Mouse (Mus musculus) embryo, embryonic 10.5 days (tissue): ENCODE measurements around the gene Guca2b.

Experiments used
- DNase-seq: peaks from one replicate; pipeline ENCODE4 v3.0.0-alpha.2; 2015; ENCODE audit warnings: low spot score

Guca2b gene

GRCm38 (mm10) chr4:119658731-119659130 lies at the start of gene Guca2b:
TSS of gene Guca2b (minus strand) at chr4:119658954.
- DNase-seq = no peak

DNA sequence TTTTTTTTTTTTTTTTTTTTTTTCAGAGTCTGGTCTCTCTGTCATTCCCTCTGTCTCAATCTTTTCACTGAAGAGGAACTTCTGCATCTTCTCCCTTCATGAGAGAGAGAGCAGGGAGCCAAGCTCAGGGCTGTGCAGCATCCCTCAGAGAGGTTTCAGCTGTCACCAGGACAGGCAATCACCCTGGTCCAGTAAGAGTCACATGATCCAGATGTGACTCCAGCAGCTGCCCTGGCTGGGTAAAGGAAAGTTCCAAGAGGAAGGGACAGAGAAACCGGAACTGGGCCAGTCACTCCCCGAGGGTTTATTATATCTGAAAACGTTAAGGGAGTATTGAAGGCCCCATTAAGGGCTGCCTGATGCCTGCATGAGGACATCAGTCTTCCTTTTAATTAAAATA lies 49.0 kb upstream of the Guca2b start:
- DNase-seq = no peak

- no peak for DNase-seq
Measured at GRCm38 (mm10) chr4:119707326-119707725, 48.6 kb upstream of the Guca2b start.

DNA sequence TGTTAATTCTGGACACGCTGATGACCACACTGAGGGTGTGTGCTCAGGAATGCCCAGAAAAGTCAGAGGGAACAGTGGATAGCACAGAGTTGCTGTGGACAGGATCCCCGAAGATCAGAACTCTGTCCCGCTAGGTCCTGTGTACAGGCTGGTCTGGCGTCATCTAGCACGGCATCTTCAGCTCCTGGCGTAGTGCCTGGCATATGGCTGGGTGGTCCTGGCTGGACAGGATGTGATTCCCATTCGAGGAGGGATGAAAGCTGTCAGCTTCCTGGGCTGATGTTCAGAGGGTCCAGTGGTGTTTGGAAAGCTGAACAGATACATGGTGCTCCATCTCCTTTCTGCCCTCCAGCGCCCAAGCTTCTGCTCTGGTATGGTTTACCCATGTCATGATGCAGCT lies 45.2 kb upstream of the Guca2b start:
- DNase-seq = no peak

GRCm38 (mm10) chr4:119701269-119701954 lies 42.7 kb upstream of the Guca2b start:
- no peak for DNase-seq

DNA sequence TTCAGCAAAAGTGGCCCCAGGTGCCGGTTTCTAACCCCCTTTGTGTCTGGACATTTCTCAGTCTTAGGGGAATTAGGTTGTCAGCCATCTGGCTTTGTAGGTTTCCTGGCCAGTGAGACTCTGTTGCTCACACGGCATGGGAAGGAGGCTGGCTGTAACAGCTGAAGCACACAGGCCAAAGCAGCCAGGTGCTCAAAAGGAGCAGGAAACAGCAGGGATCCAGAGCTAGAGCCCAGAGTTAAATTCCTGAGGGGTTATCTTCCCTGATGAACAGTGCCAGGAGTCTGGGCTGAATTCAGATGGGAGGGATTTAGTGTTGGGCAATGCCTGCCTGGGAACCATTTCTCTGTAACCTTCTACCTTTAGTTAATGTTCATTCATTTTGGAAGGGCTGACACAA lies 39.6 kb upstream of the Guca2b start:
- no peak for DNase-seq

- DNase-seq = no peak
Measured at GRCm38 (mm10) chr4:119685746-119686145, 27.0 kb upstream of the Guca2b start.

DNA sequence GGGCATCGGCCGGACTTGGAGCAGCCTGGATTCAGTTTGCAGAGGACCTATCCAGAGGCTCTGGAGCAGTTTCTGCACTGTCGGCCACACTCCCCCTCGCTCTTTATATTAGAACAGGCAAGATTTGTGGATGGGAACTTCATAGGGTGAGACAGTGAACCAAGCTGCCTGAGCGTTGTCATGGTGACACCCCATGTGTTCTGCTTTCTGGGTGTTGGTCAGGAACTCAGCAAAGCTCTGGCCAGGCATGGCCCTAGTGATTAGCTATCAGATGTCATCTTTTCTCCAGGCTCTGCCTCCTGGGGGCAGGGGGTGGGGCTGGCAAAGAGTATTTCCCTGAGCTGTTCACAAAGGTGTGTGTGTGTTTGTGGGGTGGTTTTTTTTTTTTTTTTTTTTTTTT lies 23.8 kb upstream of the Guca2b start:
- peak; percentile 38 for DNase-seq

DNA sequence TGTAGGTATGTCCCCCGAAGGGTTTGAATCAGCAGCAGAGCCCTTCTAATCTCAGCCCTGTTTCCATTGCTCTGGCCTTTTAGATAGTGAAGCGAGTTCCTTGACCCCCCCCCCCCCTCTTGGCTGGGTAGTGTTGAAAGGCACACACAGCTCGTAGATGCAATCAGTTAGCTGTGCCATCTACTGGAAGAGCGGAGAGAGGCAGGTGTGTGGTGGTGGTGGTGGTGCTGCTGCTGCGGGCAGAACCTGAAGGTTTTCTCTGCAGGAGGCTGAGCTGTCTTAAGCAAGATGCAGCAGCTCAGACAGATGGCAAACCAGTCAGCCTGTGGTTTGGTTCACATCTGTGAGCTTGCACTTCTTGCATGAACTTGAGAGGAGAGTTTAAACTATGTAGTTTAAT lies 13.9 kb upstream of the Guca2b start:
- DNase-seq = no peak

- DNase-seq = no peak
Measured at GRCm38 (mm10) chr4:119671164-119671563, 12.4 kb upstream of the Guca2b start.

DNA sequence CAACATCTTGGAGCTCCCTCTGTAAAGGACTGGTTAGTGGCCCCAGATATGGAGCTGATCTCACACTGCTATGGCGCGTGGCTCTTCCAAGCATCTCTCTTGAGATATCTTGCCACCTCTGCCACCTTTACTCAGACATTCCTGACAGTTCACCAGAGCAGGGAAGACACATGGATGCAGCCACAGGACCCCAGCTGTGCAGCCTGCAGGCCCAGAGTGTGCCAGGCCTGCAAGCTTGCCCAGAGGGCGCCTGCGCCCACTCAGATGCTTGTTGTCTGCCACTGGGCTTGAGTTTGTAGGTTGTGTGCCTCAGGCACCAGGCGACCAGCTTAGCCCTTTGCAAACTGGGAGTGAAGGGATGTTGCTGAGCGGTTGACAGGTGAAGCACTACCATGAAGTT lies 12.0 kb upstream of the Guca2b start:
- no peak for DNase-seq

- DNase-seq = no peak
Measured at GRCm38 (mm10) chr4:119670210-119670555, 11.4 kb upstream of the Guca2b start.

DNA sequence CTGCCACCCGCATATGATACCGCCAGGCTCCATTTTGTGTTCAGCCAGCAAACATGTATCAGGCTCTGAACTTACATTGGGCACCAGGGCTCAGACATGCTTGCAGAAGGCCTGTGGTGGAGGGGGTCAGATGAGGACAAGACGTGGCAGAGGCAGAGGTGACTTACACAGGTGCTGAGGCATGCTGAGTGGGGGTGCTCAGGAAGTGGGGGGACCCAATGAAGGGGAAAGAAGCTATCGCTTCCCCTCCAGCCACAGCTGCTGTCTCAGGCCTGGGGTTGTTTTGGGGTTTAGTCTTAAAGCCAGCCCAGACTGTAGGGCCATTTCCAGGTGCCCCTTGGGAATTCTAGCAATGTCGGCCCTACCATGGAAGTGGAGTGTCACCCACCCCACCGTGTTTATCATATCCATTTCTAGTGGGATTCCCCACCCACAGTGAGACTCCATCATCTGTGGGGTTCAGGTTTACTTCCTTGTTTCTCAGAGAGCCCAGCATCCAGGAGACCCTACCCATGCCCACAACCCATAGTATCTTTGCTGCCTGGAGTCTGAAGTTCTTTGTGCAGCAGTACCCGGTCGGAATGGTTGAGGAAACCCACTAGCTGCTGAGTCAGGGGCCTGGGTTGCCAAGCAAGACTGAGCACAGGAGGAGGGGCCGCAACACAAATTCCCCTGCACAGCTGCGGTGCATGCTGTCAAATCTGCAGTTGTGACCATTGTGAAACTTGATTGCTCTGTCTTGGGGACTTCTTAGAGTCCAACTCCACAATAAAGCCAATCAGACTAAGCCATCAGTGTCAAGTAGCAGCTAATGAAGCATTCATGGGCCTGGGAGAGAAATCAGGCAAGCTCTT lies 10.8 kb upstream of the Guca2b start:
- no peak for DNase-seq

DNA sequence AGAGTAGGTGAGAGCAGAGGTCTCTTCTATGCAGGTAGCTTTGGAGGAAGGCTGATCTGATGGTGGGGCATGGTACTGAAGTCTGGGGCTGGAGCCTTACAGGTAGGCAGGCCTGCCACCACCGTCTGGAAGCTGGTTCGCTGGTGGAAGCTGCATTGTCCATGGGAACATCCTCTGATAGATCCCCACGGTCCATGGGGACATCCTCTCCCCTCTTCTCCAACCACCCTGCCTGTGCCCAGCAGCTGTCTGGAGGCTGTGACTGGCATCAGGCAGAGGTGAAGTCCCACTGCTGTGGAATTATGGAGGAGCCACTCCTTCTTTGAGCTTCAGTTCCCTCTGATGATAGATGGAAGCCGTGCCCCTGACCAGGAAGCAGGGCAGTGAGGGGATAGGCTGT lies 9.8 kb upstream of the Guca2b start:
- no peak for DNase-seq

- DNase-seq = no peak
Measured at GRCm38 (mm10) chr4:119668185-119668584, 9.4 kb upstream of the Guca2b start.

DNA sequence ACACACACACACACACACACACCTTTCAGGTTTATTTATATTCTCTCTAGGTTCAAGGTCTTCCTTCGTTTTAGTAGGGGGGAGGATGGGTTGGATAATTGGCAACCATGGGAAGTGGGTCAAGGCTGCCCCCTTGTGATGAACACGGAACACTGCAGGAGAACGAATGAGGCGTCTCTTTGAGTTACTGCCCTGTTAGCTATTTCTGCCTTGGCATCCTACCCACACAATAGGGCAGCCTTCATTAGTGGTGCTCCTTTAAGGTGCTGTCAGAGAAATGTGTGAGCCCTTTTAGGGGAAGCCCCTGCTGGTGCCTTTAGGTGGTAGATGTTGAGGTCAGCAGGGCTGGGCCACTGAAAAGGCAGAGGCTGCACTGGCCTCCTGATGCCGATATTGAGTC lies 8.7 kb upstream of the Guca2b start:
- DNase-seq = peak; percentile 75

DNA sequence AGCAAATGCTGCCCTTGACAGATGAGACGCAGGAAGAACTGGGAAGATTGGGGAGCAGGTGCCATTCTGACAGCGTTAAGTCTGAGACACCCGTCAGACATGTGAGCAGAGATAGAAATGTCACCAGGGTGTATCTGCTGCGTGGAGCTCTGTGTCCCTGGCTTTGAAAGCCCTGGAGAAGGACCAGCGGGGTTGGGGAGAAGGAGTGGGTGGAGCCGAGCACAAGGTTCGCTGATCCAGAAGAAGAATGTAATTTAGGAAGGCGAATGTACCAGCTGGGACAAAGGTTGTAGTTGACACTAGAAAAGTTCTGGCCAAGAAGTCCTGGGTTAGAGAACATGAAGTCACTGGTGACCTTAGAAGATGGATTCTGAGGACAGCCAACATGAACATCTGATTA lies 7.4 kb upstream of the Guca2b start:
- no peak for DNase-seq

GRCm38 (mm10) chr4:119665166-119665565 lies 6.4 kb upstream of the Guca2b start:
- DNase-seq = no peak

- DNase-seq = no peak
Measured at GRCm38 (mm10) chr4:119663409-119664095, 4.8 kb upstream of the Guca2b start.

- no peak for DNase-seq
Measured at GRCm38 (mm10) chr4:119662976-119663375, 4.2 kb upstream of the Guca2b start.

DNA sequence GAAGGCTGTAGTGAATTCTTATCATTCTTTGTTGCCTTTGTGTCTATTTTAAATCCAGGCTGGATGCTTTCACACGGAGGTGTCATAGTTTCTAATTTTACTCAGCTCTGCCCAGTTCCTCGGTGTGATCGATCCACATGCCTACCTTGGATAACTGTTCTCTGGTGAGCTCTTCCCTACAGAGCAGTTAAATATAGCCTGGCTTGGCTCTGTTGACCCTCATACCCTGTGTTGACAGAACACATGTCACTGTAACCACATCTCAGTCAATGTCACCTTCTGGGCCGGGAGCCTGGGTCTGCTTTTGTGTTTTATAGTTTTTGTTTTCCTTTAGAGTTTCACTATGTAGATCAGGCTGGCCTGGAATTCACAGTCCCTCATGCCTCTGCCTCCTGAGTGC lies 3.4 kb upstream of the Guca2b start:
- no peak for DNase-seq

- no peak for DNase-seq
Measured at GRCm38 (mm10) chr4:119660007-119660406, 1.3 kb upstream of the Guca2b start.

- DNase-seq = no peak
Measured at GRCm38 (mm10) chr4:119658246-119658645, 508 bp downstream of the Guca2b start.
